Mouse (Mus musculus) heart, postnatal 36 days (tissue): ENCODE results near the gene Esrrg. TPM values are rescaled to one million over a fixed set of nuclear protein-coding genes. Genes with fewer than 3 reads are reported as not detected.

Source experiments
- DNase-seq, 2 experiments: peaks; one replicate each; pipeline ENCODE4 v3.0.0; 2021 to 2022
- intact Hi-C: fragments of 180-260 bp; cut with DNase I; formaldehyde crosslinking; loops from one replicate; pipeline ENCODE4 v1.15.1; 2025
- total RNA-seq, 2 experiments: library from RNA; stranded (reverse); gene quantifications; 2 replicates each; pipeline ENCODE4 v1.2.3; 2021

The Esrrg gene
- total RNA-seq, 2 experiments from 2014 or later: 42.5 to 45.7 TPM

- intact Hi-C loops: no loop called here
- DNase-seq: no peak
Observed at GRCm38 (mm10) chr1:187809546-187809945, 201.0 kb downstream of the Esrrg start.

- DNase-seq: no peak
- intact Hi-C loops: no loop called here
Observed at GRCm38 (mm10) chr1:187819406-187819805, 210.8 kb downstream of the Esrrg start.

DNA sequence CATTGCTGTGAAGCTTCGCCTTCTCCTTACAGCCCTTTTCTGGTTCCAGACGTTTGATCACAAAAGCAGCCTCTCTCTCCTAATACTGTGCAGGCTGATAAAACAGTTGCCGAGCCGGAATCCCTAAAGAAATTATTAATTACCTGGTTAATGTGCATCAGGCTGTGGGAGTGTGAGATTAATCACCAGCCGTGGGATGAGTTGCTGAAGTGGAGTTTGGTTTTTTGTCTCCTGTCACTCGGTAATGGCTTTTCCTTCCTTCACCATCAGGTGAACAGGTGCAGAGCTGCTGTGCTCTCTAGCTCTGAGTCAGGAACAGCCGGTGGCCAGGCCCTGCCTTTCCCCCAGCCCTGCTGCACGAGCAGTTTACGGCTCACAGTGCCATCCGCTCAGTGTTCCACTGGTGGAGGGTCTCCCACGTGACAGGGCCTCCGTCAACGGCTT is 212.8 kb downstream of the Esrrg start:
- intact Hi-C loops: no loop called here
- no peak for DNase-seq

DNA sequence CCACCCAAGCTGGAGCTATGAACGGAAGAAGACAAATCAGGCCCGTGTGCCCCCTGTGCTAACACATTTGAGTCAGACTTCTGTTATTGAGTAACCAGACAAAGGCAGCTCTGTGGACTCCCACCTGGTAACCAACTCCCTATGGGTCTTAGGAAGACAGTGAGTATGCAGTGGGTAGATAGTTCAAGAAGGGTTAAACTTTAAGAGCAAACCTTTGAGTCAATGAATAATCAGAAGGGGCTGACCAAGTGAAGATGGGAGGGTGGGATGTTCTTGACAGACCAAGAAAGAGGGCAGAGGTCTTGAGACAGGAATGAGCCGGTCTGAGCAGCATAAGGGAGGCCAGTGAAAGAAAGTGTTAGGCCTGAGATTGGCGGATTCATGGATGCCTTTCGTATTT is 214.8 kb downstream of the Esrrg start:
- intact Hi-C loops: no loop called here
- DNase-seq: no peak

DNA sequence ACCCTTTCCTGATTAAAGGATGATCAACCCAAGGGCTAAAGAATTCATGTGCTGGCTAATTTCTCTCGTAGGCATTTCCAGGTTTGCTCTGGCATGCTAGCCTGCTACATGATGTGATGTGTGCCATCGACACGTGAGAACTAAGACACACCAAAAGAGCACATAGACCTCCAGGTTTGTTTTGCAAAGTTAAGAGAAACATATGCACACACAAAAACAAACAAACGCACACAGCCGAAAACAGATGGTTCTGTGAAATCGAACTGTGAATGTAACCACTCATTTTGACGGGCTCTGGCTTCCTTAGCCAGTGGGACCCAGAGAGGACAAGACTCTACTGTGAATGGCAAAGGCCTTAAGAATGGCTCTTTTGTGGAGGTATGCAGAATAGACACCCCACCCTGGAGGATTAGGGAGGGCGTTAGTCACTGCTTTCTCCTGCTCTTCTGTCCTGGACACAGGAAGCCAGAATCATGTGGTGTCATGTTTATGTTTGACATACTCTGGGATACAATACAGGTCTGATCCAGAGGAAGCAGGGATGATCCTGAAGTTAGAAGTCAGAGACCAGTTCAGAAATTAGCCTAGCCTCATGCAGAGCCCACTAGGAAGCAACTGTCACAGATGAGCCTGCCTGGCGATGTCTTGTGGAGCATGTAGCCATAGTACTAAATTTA is 217.0 kb downstream of the Esrrg start:
- intact Hi-C loops: no loop called here
- DNase-seq: no peak

GRCm38 (mm10) chr1:187826140-187826539 is 217.5 kb downstream of the Esrrg start:
- intact Hi-C loops: no loop called here
- DNase-seq: no peak

DNA sequence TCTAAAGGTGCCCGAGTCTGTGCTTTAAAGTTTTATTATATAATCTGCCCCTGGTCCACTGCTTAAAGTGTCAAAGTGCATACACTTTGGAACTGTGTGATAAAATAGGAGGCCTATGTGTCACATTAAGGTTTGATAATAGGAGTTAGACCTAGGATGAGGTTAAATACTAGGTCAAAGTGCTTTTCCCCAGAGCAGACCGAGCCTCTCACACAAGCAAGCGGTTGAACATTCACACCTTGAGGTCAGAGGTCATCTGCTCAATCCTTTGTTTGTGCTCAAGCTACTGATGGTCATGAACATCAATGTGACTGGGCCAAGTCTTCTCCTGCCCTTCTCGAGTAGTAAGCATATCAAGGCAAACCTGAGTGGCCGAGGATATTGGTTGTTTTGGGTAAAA is 218.3 kb downstream of the Esrrg start:
- intact Hi-C loops: no loop called here
- DNase-seq: no peak

- no peak for DNase-seq
- intact Hi-C loops: no loop called here
Observed at GRCm38 (mm10) chr1:187830937-187831336, 222.3 kb downstream of the Esrrg start.

DNA sequence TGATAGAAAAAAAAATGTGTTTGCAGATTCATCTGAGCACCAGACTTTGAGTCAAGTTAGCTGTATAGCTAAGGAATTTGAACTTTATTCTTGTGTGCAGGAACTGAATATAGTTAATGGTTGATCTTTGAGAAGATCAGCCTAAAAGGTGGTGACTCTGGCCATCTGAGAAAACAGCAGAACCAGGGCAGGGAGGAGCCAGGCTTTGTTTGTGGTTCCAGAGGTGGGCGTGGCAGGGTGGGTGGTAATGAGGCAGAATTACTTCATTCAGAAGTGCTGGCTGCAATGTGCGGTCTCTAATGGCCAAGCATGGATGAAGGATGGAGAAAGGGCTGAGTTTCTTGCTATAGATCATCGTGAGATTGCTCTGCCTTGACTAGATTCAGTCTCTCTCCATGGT is 224.3 kb downstream of the Esrrg start:
- DNase-seq: no peak
- intact Hi-C loops: no loop called here

DNA sequence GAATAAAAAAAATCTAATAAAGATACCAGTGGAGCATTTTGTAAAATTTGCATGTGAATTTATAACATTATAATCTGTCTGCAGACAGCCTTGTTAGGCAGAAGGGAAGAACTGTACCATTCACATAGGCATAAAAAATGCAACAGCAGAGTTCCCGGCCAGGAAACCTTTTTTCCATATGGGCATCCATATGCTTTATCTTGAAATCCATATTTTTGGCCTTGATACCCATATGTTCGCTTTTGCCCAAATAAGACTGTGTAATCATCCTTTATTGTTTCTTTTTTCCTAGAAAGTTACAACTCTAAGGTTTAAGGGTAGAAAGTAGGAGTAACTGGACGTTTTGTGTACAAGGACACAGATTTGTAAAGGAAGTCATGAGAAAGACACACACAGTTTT is 226.0 kb downstream of the Esrrg start:
- intact Hi-C loops: no loop called here
- DNase-seq: no peak

DNA sequence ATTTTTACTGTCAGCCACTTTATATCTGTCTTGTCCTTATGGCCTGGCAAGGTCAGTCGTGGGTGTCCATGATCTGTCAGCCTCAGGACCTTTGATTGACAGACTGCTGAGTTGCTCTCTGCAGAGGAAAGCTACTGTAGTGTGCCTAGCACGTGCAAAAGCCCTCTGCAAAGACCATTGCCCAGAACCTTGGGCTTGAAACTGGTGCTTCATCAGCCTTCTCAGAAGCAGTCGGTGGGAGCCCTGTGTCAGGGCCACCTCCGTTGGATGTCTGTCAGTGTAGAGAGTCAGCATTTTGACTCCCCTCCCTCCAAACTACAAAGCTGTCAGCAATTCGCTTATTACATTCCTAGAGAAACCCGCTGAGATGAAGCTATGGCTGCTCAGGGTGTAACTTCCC is 227.8 kb downstream of the Esrrg start:
- DNase-seq: no peak
- intact Hi-C loops: loop anchor here (5.0 kb wide), 2 partner anchors 81 to 546 kb away; no protein-coding TSS in a partner anchor

- intact Hi-C loops: loop anchor here (5.0 kb wide), 2 partner anchors 80 to 545 kb away; no protein-coding TSS in a partner anchor
- peak; percentile 14 to 39 for DNase-seq
Observed at GRCm38 (mm10) chr1:187836876-187837275, 228.3 kb downstream of the Esrrg start.

- intact Hi-C loops: no loop called here
- DNase-seq: peak in 1 of 2 experiments; percentile 9
Observed at GRCm38 (mm10) chr1:187841629-187842028, 233.0 kb downstream of the Esrrg start.

GRCm38 (mm10) chr1:187842702-187843101 is 234.1 kb downstream of the Esrrg start:
- DNase-seq: no peak
- intact Hi-C loops: no loop called here

GRCm38 (mm10) chr1:187854148-187854547 is 245.6 kb downstream of the Esrrg start:
- intact Hi-C loops: no loop called here
- DNase-seq: no peak

DNA sequence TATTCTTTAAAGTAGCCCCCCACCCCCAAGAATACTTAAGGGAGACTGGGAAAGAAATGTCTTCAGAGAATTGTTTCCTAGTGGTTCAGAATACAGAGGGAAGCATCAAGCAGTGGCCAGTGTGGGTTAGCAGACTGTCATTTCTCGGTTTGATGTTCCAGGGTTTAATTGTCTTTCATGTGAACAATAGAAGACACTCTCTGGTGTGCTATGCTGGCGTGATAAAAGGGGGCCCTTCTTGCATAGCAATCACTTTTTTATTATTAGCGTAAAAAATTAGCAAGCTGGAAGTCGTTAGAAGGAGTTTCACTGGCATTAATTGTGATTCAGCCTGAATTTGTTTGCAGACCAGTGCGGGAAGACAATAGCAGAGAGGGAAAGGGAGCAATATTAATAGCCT is 253.7 kb downstream of the Esrrg start:
- intact Hi-C loops: no loop called here
- no peak for DNase-seq

- DNase-seq: no peak
- intact Hi-C loops: no loop called here
Observed at GRCm38 (mm10) chr1:187868427-187868826, 259.8 kb downstream of the Esrrg start.

DNA sequence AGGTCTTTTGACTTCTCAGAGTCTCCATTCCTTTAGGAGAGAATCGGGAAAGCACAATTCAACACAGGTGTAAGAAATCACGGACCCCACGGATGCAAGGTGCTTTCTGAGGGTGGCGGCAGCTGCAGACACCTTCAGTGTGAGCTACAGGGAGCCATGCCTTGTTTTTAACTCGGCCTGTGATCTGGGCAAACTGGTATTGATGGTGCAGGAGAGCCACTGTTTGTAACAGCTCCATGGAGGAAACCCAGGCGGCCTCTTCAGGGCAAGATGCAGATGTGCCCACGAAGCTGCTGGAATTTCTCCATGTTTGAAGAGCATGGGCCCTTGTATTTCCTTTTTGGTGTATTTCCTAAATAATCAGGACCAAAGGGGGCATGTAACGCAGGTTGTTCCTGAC is 263.6 kb downstream of the Esrrg start:
- no peak for DNase-seq
- intact Hi-C loops: no loop called here

DNA sequence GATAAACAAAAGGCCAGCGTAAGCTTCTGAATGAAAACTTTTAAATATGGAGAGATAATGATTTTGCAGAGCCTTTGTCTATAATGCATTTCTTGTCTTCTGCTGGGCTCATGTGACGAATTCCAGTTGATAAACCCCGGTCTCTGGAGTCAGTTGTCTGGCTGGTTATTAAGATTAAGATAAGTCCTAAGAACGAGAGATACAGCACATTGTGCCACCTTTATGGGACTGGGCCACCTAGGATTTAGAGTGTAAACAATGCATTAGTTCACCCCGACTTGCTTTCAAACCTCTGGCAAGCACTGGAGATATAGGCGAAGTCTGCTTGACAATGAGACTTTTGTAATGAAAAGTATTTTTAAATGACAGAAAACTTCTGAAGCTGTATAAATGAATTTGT is 264.2 kb downstream of the Esrrg start:
- DNase-seq: no peak
- intact Hi-C loops: no loop called here

GRCm38 (mm10) chr1:187873770-187874169 is 265.2 kb downstream of the Esrrg start:
- intact Hi-C loops: no loop called here
- no peak for DNase-seq

DNA sequence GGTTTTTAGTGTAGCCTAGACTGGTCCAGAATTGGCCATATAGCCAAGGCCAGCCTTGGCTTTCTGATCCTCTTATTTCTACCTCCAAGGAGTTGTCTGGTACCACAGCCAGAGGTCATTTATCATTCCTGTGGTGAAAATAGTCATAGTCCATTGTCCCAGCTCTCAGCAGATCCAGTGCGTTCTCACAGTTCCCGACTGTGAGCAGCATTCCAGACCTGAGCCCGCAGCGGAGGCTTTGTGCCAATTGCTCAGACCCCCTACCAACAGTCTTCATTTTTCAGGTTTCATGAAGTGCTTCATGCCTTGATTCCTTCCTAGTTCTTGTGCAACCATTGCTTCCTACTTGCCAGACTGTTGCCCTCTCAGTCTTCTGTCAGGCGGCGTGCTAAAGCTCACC is 278.7 kb downstream of the Esrrg start:
- DNase-seq: no peak
- intact Hi-C loops: no loop called here

- DNase-seq: no peak
- intact Hi-C loops: no loop called here
Observed at GRCm38 (mm10) chr1:187888142-187888541, 279.6 kb downstream of the Esrrg start.

DNA sequence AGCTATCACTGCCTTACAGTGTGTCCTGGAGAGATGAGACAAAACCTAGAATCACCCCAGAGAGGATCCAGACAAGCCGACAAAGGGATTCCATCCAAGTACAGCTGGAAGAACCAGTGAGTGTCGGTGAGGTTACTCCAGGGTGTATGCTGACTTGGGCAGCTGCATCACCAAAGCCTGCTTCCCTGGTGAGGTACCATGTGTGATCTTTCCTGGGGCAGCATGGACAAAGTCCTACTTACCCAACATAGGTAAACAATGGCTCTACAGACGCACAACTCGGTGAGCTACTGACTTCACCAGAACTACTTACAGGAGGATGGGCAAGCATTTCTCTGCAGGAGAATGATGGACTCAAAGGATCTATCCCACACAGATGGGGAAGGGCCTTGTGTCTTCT is 280.5 kb downstream of the Esrrg start:
- intact Hi-C loops: no loop called here
- no peak for DNase-seq
